Mouse (Mus musculus) forebrain, postnatal 0 days (tissue): ENCODE measurements around the gene Uimc1. TPM values are rescaled to one million over a fixed set of nuclear protein-coding genes. Genes with fewer than 3 reads are reported as not detected.

Source experiments
- ATAC-seq: fragments of 200-750 bp; cut with Nextera tagmentation; 2 replicates; pipeline ENCODE4 v1.8.0; 2017; ENCODE audit warnings: mild to moderate bottlenecking, moderate library complexity
- DNase-seq: peaks from one replicate; pipeline ENCODE4 v3.0.0-alpha.2; 2015
- H3K27ac ChIP-seq: fragments of 300-500 bp; sonication (generic); 2 replicates; pipeline ENCODE4 v1.5.1; 2014; ENCODE audit warnings: low read depth, mild to moderate bottlenecking, antibody characterized with exemption, low read length, moderate library complexity, mixed read lengths
- H3K27me3 ChIP-seq: fragments of 300-500 bp; sonication (generic); 2 replicates; pipeline ENCODE4 v1.6.1; 2014; ENCODE audit warnings: mild to moderate bottlenecking, low read length, mixed read lengths; ENCODE audit not compliant: insufficient read depth
- H3K36me3 ChIP-seq: fragments of 300-500 bp; sonication (generic); 2 replicates; pipeline ENCODE4 v1.6.1; 2014; ENCODE audit warnings: mild to moderate bottlenecking, moderate library complexity; ENCODE audit not compliant: insufficient read depth
- H3K4me1 ChIP-seq: fragments of 300-500 bp; sonication (generic); 2 replicates; pipeline ENCODE4 v1.6.1; 2014; ENCODE audit warnings: antibody characterized with exemption; ENCODE audit not compliant: insufficient read depth
- H3K4me2 ChIP-seq: fragments of 300-500 bp; sonication (generic); 2 replicates; pipeline ENCODE4 v1.6.1; 2014; ENCODE audit warnings: low read depth, mild to moderate bottlenecking, moderate library complexity
- H3K4me3 ChIP-seq: fragments of 300-500 bp; sonication (generic); 2 replicates; pipeline ENCODE4 v1.5.1; 2014; ENCODE audit warnings: low read depth, low read length, mixed read lengths
- H3K9ac ChIP-seq: fragments of 300-500 bp; sonication (generic); 2 replicates; pipeline ENCODE4 v1.6.1; 2014; ENCODE audit warnings: mild to moderate bottlenecking
- H3K9me3 ChIP-seq: fragments of 300-500 bp; sonication (generic); 2 replicates; pipeline ENCODE4 v1.6.1; 2016; ENCODE audit warnings: low read length
- CTCF ChIP-seq: sonication (generic); IDR thresholded peaks from 2 replicates; pipeline ENCODE4 v1.5.1; 2016; ENCODE audit warnings: antibody characterized with exemption, control low read depth, low read depth
- WGBS: fragments of 180-500 bp; shearing (Covaris S2); extraction: QIAGEN DNeasy Blood & Tissue Kit; methylation state at CpG from one replicate; pipeline ENCODE4 v1.1.7; 2014; 5-methylcytosine and 5-hydroxymethylcytosine counted together
- polyA plus RNA-seq: library from polyadenylated mRNA; unstranded; fragments of >200 nt; fragmentation: Nextera tagmentation; extraction: Ambion mirVana; gene quantifications from 2 replicates; pipeline ENCODE4 v1.2.1, GENCODE M21; 2015
- total RNA-seq: library from RNA; depleted of rRNA; stranded (reverse); fragments of >200 nt; gene quantifications from 2 replicates; pipeline ENCODE4 v1.2.3, GENCODE M21; 2014; rRNA removed

Gene Uimc1
- total and polyA plus RNA-seq, 2 experiments from 2014 or later, result 12.2 to 12.6 TPM

DNA sequence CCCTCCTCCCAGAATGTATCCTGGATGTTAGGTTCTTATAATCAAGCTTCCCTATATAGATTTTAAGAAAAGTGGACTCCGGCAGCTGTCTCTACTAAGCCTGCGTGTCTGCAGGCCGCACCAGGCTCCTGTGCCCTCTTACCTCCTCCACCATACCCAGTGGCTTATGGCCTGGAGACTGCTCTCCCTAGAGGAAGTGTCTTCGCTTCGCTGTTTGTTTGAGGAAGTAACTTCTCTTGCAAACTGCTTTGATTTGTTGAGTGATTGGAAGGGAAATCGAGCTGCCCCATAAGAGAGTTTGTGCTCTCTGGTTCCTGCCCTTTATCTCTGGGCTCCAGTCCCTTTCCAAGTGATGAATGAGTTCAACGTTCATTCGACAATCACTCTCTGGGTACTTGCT, 117.1 kb downstream of the Uimc1 start:
- 89% methylated on average over 8 of the region's 8 CpGs for WGBS
- H3K9ac ChIP-seq, result no peak overlapping the region
- H3K27ac ChIP-seq, result no peak overlapping the region
- no peak overlapping the region for H3K4me2 ChIP-seq
- no peaks in the 10 kb centered on the region for H3K36me3 ChIP-seq
- no peak for TF ChIP-seq CTCF
- H3K4me1 ChIP-seq, result 0 out of 2 replicates have a peak, but pooled peaks cover 3% of the 10 kb centered on the region
- no peak for DNase-seq
- H3K9me3 ChIP-seq, result no peaks in the 10 kb centered on the region
- H3K27me3 ChIP-seq, result no peaks in the 10 kb centered on the region
- no peak for ATAC-seq
- no peak overlapping the region for H3K4me3 ChIP-seq

DNA sequence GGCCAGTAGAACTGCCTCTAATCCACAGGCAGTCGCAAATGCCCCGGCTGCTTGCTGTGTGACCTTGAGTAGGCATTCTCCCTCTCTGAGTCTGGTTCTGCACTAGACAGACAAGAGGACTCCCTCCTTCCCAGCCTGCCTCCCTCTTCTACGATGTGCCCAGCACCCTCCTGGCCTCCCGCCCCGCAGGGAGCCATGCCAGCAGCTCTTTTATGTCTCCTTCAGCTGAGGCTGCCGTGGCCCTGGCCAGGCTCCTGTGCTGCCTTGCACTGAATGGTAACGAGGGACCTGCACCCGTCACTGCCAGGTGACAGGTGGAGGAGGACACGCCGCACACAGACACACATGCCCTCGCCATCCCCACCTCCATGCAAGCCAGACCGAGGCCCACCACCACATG, 119.1 kb downstream of the Uimc1 start:
- H3K9ac ChIP-seq, result no peak overlapping the region
- H3K27ac ChIP-seq, result no peak overlapping the region
- no peaks in the 10 kb centered on the region for H3K9me3 ChIP-seq
- DNase-seq (peak; percentile 58), ATAC-seq (peak; percentile 59)
- no peak overlapping the region for H3K4me2 ChIP-seq
- H3K4me1 ChIP-seq, result 0 out of 2 replicates have a peak, but pooled peaks cover 3% of the 10 kb centered on the region
- no peaks in the 10 kb centered on the region for H3K36me3 ChIP-seq
- H3K27me3 ChIP-seq, result no peaks in the 10 kb centered on the region
- H3K4me3 ChIP-seq, result no peak overlapping the region
- 30% methylated on average over 12 of the region's 12 CpGs for WGBS
- no peak for TF ChIP-seq CTCF

DNA sequence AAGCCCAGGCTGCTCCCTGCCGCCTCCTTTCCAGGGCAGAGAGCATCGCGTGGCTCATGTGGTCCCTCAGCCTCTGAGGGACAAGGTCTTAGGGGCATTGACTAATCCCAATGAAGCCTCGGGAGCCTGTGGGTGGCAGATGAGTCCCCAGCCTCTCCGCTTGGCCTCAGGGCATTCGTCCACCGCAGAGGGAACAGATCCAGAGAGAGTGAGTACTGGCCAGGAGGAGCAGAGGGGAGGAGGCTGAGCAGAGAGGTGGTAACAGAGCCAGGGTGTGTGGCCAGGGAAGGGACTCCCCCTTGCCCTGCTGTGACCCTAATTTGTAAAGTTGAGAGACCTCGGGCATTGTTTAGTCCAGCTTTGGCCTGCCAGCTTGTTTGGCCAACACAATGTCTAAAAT, 121.3 kb downstream of the Uimc1 start:
- no peak for DNase-seq
- H3K9me3 ChIP-seq, result no peaks in the 10 kb centered on the region
- TF ChIP-seq CTCF, result no peak
- 27% methylated on average over 8 of the region's 8 CpGs for WGBS
- H3K4me2 ChIP-seq, result no peak overlapping the region
- H3K27me3 ChIP-seq, result no peaks in the 10 kb centered on the region
- H3K27ac ChIP-seq, result no peak overlapping the region
- no peak overlapping the region for H3K4me3 ChIP-seq
- H3K36me3 ChIP-seq, result no peaks in the 10 kb centered on the region
- 0 out of 2 replicates have a peak, but pooled peaks cover 3% of the 10 kb centered on the region for H3K4me1 ChIP-seq
- ATAC-seq, result no peak
- H3K9ac ChIP-seq, result no peak overlapping the region

Other genes starting within 250 kb of the Uimc1 start
- 27.5 and 46.1 TPM in 2 replicates for gene Unc5a, start 150.9 kb downstream of the Uimc1 start, total RNA-seq
- 19.8 and 22.5 TPM in 2 replicates for gene Unc5a, start 150.9 kb downstream of the Uimc1 start, polyA plus RNA-seq
- gene Hk3, start 78.9 kb downstream of the Uimc1 start, total RNA-seq, result 0.76 and 1.4 TPM in 2 replicates
- gene Hk3, start 78.9 kb downstream of the Uimc1 start, polyA plus RNA-seq, result 0.48 and 0.65 TPM in 2 replicates
- gene Zfp346, start 5.0 kb upstream of the Uimc1 start, total RNA-seq, result 24.8 and 32.8 TPM in 2 replicates
- gene Zfp346, start 5.0 kb upstream of the Uimc1 start, polyA plus RNA-seq, result 14.4 and 20.5 TPM in 2 replicates
- not detected in 2 replicates for gene Gm17617, start 33.2 kb upstream of the Uimc1 start, total RNA-seq
- not detected in 2 replicates for gene Gm17617, start 33.2 kb upstream of the Uimc1 start, polyA plus RNA-seq
- gene Fgfr4, start 52.3 kb upstream of the Uimc1 start, total RNA-seq, result 0.08 and 0.19 TPM in 2 replicates
- 0.33 and 0.40 TPM in 2 replicates for gene Fgfr4, start 52.3 kb upstream of the Uimc1 start, polyA plus RNA-seq
- gene Nsd1, start 109.5 kb upstream of the Uimc1 start, total RNA-seq, result 81.2 and 104 TPM in 2 replicates
- gene Nsd1, start 109.5 kb upstream of the Uimc1 start, polyA plus RNA-seq, result 37.5 and 48.2 TPM in 2 replicates
- 159 and 187 TPM in 2 replicates for gene Prelid1, start 220.2 kb upstream of the Uimc1 start, total RNA-seq
- 313 and 316 TPM in 2 replicates for gene Prelid1, start 220.2 kb upstream of the Uimc1 start, polyA plus RNA-seq
- 67.3 and 77.4 TPM in 2 replicates for gene Rab24, start 221.6 kb upstream of the Uimc1 start, total RNA-seq
- gene Rab24, start 221.6 kb upstream of the Uimc1 start, polyA plus RNA-seq, result 92.3 and 99.4 TPM in 2 replicates
- gene Mxd3, start 229.5 kb upstream of the Uimc1 start, total RNA-seq, result 10.1 and 10.5 TPM in 2 replicates
- 7.3 and 9.4 TPM in 2 replicates for gene Mxd3, start 229.5 kb upstream of the Uimc1 start, polyA plus RNA-seq